Mouse (Mus musculus) T-cell, adult 2 months (primary cell): ENCODE data around the gene Spag16.

Experiments used
- DNase-seq: peaks from one replicate; pipeline ENCODE4 v3.0.0; 2022; ENCODE audit warnings: low spot score

Spag16 gene

DNA sequence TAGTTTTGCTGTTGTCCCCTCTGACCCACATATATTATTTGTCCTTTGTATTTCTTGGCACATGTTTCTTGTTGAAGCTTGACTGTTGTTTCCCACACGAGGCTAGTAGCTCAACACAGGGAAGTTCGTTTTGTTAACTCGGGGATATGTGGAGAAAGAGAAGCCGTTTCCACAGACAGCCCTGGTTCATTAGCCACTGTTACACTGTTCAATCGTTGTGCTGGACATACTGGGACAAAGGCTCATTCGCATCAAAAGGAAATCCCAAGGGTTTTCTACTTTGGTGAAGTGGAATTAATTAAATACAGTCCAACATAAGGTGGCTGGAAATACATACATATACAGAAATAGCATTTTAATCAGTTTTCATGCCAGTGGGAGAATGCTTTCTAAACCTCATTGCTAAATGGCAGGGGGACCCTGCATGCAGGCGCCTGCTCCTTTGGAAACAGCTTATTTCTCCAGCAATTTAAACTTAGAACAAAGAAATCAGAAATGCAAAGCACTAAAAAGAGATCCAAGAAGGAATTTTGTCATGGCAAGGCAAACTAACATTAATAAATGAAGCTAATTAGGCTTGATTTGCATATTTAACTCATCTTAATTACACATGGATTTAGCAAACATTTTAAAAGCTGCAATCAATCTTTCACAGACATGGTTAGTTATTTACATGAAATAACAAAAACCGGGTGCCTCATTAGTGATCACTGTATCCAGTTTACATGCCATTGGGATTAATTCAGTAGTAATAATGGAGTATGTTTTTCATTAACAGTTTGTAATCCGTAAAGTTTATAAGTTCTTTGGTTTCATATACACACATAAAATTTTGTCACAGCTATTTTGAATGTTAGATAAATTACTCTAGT lies 615.7 kb downstream of the Spag16 start:
- no peak for DNase-seq

DNA sequence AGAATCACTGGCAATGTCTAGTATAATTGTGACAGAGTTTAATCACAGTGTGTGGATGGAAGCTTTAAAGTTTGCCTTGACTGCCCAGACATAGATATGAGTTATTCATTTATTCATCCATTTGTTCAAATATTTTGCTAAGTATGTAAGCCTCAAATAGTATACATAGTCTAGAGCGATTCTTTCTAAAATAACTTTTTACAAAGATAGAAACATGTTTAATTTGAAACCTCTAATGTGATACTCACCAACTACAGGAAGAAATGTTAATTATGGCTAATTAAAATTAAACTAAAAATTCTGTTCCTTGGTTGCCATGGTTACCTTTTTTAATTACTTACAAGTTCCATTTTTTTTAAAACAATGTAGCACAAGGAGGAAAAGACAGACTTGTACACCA lies 653.1 kb downstream of the Spag16 start:
- DNase-seq, result no peak

DNA sequence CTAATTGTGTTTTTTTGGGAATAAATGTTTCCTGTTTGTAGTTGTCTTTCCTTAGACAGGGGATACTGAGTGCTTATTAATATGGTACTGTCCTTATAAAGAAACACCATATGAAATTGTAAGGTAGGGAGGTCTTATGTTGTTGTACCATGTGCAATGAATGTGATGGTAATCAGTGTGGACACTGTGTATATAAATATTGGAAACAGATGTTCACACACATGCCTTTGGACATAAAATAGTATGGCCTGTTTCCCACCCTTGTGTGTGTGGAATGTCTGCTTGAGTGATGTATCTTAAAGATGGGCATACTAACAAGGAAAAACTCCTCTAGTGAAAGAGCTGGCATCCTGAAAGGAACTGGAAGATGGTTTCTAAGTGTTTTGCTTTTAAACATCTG lies 692.1 kb downstream of the Spag16 start:
- no peak for DNase-seq

DNA sequence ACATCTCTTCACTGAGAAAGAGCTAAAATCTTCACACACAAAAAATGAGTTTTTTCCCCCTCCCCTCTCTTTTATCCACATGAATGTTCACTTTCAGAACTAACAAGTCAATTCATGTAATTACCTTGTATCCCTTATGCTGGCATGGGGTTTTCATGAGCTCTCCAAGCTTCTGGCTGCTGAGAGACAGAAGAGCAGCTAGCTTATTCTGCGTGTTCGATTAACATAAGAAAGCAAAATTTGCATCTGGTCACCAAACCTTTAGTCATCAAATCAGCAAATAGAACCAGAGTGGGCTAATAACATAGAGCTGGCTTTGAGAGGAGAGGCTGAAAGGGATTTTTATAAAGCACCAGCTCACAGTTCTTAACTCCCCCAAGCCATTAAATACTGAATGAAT lies 700.4 kb downstream of the Spag16 start:
- DNase-seq, result no peak

DNA sequence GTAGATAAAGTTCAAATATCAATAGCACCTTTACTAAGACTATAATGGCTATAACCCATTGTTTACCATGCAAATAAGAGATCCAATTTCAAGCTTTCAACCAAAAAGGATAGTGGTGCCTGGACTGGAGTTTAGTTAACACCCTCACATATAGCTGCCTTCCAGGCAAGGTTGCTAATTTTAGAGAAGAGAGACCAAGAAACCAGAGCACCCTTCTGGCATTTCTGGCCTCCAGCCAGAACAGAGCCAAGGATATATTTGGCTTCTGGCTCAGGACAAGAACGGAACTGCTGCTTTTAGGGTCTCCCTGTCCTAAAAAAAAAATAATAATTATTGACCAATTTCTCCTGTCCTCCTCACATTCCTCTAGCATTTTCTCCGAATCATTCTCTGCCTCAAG lies 703.0 kb downstream of the Spag16 start:
- no peak for DNase-seq

DNA sequence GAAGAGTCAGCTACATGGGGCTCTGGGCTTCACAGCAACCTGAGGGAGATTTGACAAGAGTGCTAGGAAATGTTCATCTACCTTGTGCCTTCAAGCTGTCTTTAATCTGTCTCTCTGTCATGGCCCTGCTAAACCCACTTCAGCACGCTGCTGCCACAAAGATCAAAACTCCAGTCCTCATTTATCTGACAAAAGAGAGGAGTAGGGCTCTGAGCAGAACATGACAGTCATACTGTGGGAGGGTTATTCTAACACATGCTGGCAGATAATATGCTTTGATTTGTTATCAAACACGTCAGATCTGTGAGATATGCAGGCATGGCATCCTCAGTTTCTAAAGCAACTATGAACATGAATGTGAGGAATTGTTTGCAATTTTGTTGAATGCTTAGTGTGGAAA lies 725.1 kb downstream of the Spag16 start:
- no peak for DNase-seq

DNA sequence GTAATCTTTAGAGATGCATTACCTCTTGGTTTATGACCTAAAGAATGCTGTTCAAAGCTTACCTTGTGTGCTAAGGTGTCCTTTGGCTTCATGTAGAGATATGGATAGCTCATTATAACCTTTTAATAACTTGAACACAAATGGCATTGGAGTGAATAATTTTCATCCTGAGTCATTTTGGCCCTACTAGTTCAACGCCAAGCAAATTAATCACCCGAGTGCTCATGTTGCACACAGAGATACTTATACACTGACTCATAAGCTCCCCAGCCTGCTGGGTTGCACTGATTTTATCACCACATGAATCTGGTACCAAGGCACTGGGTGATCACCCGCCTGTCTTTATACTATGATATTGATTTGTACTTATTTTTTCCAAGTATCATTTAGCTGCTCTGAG lies 795.0 kb downstream of the Spag16 start:
- no peak for DNase-seq

DNA sequence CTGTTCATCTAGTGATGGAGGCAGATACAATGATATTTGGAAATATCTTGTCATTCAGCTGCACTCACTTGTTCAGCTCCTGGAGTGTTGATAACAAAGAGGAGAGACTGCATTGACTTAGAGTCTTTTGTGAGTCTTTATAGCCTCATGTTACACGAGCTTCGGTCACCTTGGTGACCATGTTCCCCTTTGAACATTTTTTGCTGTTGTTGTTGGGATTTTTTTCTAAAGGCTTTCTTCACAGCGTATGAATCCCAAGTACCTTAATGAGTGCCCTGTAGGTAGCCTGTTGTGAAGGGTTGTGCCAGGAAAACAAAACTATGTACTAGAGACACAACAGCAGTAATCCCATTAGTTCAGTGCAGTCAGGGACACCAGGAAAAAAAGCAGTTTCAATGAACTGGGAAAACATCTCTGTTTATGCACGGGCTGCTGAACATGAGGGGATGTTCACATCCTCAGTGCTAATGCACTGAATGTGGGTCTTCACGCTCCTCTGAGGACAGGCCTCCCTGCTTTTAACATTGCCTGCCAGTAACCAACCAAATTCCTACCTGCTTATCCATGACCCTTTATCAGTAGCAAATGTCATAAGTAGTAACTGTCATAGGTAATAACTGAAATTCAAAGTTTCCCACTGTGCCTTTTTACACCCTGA lies 798.2 kb downstream of the Spag16 start:
- no peak for DNase-seq

DNA sequence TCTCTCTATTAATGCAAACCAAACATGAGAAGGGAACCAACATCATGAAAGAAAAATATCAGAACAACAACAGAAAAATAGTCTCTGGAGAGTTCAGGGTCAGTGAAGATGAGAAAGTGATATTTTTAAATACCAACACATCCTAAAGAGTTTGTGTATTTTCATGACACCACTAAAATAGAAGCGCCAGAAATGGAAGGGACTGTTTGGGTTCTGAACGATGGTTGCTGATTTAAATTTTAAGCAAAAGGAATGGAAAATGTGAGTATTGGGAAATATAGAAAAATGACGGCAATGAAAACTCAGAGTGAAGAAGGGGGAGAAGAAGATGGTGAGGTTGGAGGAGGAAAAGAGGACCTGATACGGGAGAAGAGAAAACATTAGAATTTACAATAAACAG lies 825.9 kb downstream of the Spag16 start:
- DNase-seq, result no peak

DNA sequence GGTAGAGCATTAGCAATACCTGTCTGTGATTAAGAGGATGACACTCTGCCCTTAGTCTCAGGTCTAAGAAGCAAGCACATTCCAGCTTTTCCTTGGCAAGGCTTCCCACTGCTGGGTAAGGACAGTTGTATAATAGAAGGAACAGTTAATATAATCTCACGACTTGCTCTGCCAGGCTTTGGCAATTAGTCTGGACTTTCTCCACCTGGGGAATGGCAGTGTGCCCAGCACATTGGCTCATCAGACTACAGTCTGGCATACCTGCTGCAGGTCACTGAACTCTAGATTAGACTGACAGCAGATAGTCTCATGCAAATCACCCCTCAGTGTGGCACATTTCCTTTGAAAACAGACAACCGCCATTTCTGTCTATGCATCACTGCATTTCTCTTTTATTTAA lies 865.8 kb downstream of the Spag16 start:
- no peak for DNase-seq

DNA sequence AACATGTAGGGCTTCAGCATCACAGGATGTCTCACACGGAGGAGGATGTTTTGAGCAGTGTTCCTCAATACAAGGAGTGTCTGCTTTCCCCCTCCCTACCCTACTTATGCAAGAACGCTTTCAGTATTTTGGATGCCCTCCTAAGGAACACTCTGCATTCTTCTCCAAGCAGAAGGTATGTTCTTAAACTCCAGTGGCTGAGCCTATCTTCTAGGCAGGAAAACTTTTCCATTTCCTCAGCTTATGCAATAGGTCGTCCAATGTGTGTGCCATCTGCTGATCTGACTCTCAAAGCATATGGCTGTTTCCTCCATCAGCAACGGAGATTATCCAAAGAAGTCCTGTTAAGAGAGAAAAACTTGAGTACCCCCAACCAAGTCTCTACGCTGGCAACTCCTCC lies 873.5 kb downstream of the Spag16 start:
- DNase-seq, result no peak

DNA sequence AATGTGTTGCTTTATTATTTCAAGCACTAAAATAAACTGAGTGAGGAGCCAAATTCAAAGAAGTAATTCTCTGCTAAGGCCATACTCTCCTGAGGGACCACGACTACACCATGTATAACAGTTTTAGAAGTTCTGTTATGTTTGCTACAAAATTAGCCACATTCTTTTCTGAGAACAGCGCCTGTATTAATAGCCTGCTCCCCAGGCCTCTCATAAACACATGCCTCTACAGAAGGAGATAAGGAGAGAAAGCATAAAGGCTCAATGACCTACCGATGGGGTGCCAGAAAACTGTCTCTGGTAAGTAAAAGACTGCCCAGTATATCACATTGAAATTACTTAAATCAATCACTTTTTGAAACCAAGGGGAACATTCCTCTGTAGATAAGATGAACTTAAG lies 877.2 kb downstream of the Spag16 start:
- no peak for DNase-seq

DNA sequence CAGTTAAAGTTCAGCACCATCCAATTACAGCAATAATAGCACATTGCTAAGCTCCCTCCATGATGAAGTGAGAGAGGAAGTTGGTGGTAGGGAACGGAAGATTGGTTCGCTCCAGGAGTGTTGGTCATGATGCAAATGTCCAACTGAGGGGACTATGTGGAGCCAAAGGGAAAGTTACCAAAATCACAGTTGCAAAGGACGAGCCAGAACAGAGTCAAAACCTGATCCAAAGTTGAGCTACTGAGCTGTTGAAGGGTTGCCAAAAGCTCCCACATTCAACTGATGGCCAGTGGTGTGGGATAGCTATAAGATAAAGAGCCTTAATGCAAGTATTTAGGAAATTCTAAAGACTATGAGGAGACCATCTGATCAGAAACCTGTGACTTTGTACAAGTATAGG lies 879.1 kb downstream of the Spag16 start:
- no peak for DNase-seq

DNA sequence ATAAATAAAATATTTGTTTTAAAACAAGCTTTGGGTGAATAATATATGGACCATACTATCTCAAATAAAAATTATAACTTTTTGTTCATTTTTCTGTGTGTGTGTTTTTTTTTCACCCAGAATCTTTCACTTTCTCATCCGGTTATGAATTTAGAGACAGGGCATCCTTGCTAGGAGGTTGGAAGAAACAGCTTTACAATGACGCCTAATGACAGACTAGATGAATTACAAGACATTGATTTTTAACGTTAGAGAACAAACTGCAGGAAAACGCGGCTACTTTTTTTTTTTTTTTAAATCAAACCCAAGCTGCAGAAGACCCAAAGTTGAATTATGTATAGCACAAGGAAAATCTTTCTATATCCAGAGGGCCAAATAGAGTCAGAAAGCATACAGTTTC lies 898.3 kb downstream of the Spag16 start:
- DNase-seq, result no peak

DNA sequence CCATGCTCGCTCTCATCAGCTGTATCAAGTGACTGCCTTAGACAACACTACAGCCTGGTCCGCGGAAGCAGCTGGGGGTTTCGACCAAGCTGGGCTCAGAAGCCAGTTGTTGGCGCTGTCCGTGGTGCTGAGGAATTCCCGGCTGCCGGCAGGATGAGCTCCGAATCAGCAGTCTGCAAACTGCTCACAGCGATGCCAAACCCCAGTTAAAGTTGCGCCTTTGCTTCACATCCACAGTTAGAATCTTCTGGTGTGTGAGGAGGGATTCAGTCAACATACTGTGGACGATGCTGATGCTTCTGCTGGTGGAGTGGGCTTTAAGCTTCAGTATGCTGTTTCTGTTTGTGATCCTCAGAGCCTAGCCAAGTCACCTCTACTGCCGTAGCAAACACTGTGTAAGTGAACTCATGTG lies 898.9 kb downstream of the Spag16 start, which contains the start of gene Vwc2l:
TSS of gene Vwc2l (plus strand) at position 61 of the 412 bp plus-strand sequence.
- no peak for DNase-seq
